Mouse (Mus musculus) C2C12 (cell line): Measurements from ENCODE around the gene Tsc22d2.

ENCODE experiments used
- CEBPB ChIP-seq: IDR thresholded peaks from one replicate; pipeline ENCODE4 v1.6.1; 2011; ENCODE audit warnings: low read depth, mild to moderate bottlenecking, control low read depth, moderate library complexity
- CTCF ChIP-seq: IDR thresholded peaks from one replicate; pipeline ENCODE4 v1.5.1; 2011; ENCODE audit not compliant: control insufficient read depth, insufficient read depth, insufficient read length
- MAX ChIP-seq: IDR thresholded peaks from one replicate; pipeline ENCODE4 v1.6.1; 2011; ENCODE audit warnings: mild to moderate bottlenecking, control low read depth
- MYOD1 ChIP-seq: IDR thresholded peaks from one replicate; pipeline ENCODE4 v1.6.1; 2011; ENCODE audit warnings: low read depth; ENCODE audit not compliant: control insufficient read depth, insufficient read length
- USF1 ChIP-seq: IDR thresholded peaks from one replicate; pipeline ENCODE4 v1.6.1; 2011; ENCODE audit warnings: low read depth, mild to moderate bottlenecking, control low read depth, moderate library complexity

GRCm38 (mm10) chr3:58388731-58389130 is 25.8 kb upstream of the Tsc22d2 start:
- no peak for TF ChIP-seq CTCF
- no peak for TF ChIP-seq CEBPB
- no peak for TF ChIP-seq MYOD1
- TF ChIP-seq USF1: no peak
- TF ChIP-seq MAX: no peak
